Mouse (Mus musculus) bone marrow, adult 2 months (tissue): ENCODE measurements around the gene Adgrd1. TPM values are rescaled to one million over a fixed set of nuclear protein-coding genes. Genes with fewer than 3 reads are reported as not detected.

ENCODE experiments used
- H3K27ac ChIP-seq: fragments of 200-500 bp; 2 replicates; pipeline ENCODE4 v1.5.1; 2012; ENCODE audit warnings: low read depth, mild to moderate bottlenecking, control low read depth, inconsistent platforms, low read length; ENCODE audit not compliant: control insufficient read depth, poor library complexity, insufficient read depth
- H3K4me1 ChIP-seq: fragments of 200-500 bp; 2 replicates; pipeline ENCODE4 v1.6.1; 2011; ENCODE audit warnings: low read length; ENCODE audit not compliant: control insufficient read depth, insufficient read depth
- H3K4me3 ChIP-seq: fragments of 200-500 bp; replicated peaks from 2 replicates; pipeline ENCODE3; 2011; ENCODE audit warnings: mild to moderate bottlenecking, low read depth, low read length, control low read depth; ENCODE audit not compliant: control insufficient read depth
- CTCF ChIP-seq: fragments of 200-500 bp; IDR thresholded peaks from 2 replicates; pipeline ENCODE4 v1.5.1; 2011; ENCODE audit warnings: low read length, control low read depth; ENCODE audit not compliant: control insufficient read depth, insufficient read depth
- POLR2A ChIP-seq: fragments of 200-500 bp; IDR thresholded peaks from 2 replicates; pipeline ENCODE4 v1.6.1; 2011; ENCODE audit warnings: low read depth, mild to moderate bottlenecking, control low read depth, low read length, borderline replicate concordance; ENCODE audit not compliant: control insufficient read depth
- WGBS: fragments of 180-500 bp; shearing (Covaris S2); methylation state at CpG from one replicate; pipeline ENCODE4 v1.1.7; 2018; 5-methylcytosine and 5-hydroxymethylcytosine counted together
- polyA plus RNA-seq: library from polyadenylated mRNA; stranded (reverse); fragments of >200 nt; gene quantifications from 2 replicates; pipeline ENCODE4 v1.2.4, GENCODE M21; 2011; ENCODE audit warnings: low replicate concordance; ENCODE audit not compliant: missing spikeins, insufficient read depth, insufficient read length

Gene Adgrd1
- polyA plus RNA-seq, 1 experiment: 0.47 TPM

DNA sequence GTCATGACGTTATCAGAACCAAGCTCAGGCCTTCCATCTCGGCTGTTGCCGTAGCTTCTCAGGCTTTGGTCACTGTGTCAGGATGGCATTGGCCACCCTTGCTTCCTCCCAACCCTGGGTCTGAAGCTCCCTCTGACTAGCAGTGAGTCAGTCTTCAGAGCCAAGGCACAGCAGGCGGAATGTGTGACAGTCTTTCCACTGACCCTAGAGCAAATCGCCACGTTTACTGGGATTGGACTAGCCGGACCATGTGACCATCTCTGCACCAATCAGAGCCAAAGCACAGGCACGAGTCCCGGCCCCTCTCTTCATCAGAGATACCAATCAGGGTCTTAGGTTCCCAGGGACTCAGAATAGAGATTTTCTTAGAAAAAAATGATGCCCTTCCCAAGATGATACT, 117.5 kb downstream of the Adgrd1 start:
- Histone ChIP-seq H3K4me3 (no peak overlapping the region), H3K4me1 (no peaks in the 10 kb centered on the region), H3K27ac (no peak overlapping the region)
- no peak for TF ChIP-seq CTCF
- no peak for TF ChIP-seq POLR2A
- 57% methylated on average over 9 of the region's 9 CpGs for WGBS

DNA sequence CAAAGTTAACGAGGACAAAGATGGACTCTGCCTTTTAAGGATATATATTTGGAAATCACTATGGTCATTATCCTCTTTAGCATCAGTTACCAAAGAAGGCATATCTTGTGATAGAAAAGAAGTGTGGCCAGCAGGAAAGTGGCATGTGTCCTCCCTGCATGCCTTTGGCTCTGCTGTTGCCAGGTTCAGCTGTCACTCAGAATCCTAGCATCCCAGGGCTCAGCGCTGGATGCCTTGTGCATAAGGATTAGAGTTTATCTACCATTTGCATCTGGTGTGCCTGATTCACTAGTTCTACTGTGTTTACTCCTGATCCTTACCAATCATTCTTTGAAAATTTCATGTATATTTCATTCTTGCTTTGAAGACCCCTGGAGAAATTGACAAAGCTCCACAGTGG, 119.5 kb downstream of the Adgrd1 start:
- no peaks in the 10 kb centered on the region for H3K4me1 ChIP-seq
- no peak for TF ChIP-seq POLR2A
- TF ChIP-seq CTCF: no peak
- no peak overlapping the region for H3K27ac ChIP-seq
- WGBS: 80% methylated on average over 2 of the region's 2 CpGs
- no peak overlapping the region for H3K4me3 ChIP-seq

DNA sequence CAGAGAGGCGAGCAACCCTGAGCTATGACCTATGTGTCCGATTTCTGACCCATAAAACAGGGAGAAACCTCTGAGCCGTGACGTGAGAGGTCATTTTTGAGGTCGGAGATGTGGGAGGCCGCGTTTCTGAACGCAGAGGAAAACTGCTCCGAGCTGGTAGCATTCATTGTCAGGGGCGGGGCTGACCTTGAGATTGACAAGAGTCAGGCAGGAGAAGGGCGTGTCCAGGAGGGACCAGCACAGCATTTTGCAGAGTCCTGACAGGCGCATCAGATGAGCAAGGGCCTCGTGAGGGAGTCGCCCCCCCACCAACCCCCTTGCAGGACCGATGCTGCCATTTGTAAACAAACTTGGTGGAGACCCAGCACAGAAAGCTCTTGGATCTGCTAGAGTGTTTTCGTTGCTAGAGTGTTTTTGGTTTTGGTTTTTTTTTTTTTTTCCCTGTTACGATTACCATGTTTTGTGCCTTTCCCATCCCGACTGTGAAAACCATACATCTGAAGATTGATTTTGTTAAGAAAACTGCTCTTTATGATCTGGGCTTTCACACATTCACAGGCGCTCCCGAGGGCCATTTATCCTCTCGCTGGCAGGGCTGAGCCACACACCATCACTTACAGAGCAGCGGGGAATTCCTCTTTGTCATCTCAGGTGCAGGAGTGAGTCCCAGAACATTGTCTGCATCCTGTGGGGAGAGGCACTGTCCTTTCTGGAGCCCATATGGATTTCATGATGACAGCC, 121.1 kb downstream of the Adgrd1 start:
- Histone ChIP-seq H3K4me3 (no peak overlapping the region), H3K4me1 (no peaks in the 10 kb centered on the region), H3K27ac (no peak overlapping the region)
- WGBS: 19% methylated on average over 22 of the region's 22 CpGs
- TF ChIP-seq CTCF: no peak
- no peak for TF ChIP-seq POLR2A

DNA sequence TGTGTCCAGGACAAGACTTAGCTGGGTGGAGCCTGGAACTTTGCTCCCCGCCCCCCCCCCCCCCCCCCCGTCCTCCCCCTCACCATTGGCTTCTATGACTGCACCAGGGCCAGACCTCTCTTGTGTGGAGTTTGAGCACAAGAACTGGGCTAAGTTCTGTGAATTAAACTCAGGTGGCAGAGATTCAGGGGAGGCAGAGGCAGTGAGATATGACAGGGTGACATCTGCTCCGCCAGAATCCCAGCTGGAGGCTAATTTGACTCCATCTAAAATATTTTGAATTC, 121.6 kb downstream of the Adgrd1 start:
- Histone ChIP-seq H3K27ac (no peak overlapping the region), H3K4me3 (no peak overlapping the region), H3K4me1 (no peaks in the 10 kb centered on the region)
- TF ChIP-seq CTCF (no peak), POLR2A (no peak)
- whole genome bisulfite sequencing: 27% methylated on average over 3 of the region's 3 CpGs

DNA sequence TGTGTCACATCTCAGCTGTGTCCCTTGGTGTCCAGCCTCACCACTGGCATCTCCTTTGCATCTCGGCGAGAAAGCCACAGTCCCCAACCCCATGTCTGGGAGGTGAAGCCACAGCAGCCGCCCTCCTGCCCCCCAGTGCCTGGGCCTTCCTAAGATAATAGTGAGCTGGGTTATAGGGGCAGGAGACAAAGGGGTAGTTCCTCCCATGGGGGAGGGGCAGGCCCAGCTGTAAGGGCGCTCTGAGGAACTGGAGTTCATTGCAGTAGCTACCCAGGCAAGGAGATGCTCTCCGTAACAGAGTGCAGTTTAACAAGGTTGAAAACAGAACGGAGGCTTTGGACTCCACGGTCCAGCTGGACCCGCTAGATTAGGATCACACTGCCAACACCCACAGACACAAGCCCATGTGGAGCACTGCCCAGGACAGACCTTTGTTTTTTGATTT, 122.0 kb downstream of the Adgrd1 start:
- H3K4me1 ChIP-seq: no peaks in the 10 kb centered on the region
- 28% methylated on average over 8 of the region's 8 CpGs for WGBS
- no peak for TF ChIP-seq CTCF
- no peak overlapping the region for H3K4me3 ChIP-seq
- H3K27ac ChIP-seq: no peak overlapping the region

DNA sequence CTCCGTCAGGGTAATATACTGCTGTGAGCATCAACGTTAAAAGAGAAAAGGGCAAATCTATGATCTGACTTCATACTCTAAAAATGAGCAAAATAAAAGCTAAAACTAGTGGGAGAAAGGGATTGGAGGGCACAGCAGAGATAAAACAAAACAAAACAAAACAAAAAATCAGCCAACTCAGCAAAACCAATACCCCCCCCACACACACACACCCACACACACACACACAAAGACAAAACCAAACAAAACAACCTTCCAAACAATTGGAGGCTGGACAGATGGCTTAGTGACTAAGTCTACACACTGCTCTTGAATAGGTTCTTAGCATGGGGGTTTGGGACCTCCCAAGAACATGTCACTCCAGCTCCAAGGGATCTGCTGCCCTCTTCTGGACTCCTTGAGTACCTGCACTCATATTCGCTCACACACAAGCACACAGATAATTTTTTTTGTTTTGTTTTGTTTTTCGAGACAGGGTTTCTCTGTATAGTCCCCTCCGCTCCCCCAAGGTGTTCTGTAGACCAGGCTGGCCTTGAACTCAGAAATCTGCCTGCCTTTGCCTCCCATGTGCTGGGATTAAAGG, 122.7 kb downstream of the Adgrd1 start:
- Histone ChIP-seq H3K27ac (no peak overlapping the region), H3K4me1 (no peaks in the 10 kb centered on the region), H3K4me3 (no peak overlapping the region)
- TF ChIP-seq CTCF: no peak
- TF ChIP-seq POLR2A: no peak
- WGBS: 85% methylated on average over 5 of the region's 5 CpGs

DNA sequence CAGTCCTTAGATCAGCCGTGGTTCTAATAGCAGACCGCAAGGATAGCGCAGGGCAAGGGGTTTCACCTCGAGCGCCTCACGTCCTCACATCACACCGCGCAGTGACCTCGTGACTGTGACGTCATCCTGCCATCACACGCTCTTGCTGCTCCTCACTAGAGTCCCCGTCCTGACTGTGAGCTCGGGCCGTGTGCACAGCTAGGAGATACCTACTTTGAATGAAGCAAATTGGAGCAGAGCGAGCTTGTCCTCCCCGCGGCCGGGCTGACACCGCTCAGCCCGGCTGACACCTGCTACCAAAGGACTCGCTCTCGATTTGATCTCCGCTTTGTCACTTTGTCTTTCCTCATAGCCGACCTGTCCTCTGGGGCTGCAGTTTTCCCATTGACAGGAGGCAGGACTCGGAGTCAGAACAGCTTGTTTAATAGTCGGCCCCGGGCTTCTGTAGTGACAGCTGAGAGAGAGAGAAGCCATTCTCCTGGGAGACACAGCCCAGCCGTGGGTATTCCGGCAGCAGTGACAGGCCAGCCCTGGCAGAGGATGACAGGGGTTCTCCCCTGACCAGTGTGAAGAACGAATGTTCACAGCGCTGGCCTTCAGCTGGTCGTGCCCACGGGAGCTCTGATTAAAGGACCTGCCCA, 129.4 kb downstream of the Adgrd1 start:
- H3K4me3 ChIP-seq: no peak overlapping the region
- no peaks in the 10 kb centered on the region; the same call in 1 of the 2 replicates for H3K4me1 ChIP-seq
- no peak overlapping the region for H3K27ac ChIP-seq
- 76% methylated on average over 33 of the region's 33 CpGs for WGBS
- TF ChIP-seq CTCF (no peak), POLR2A (no peak)

DNA sequence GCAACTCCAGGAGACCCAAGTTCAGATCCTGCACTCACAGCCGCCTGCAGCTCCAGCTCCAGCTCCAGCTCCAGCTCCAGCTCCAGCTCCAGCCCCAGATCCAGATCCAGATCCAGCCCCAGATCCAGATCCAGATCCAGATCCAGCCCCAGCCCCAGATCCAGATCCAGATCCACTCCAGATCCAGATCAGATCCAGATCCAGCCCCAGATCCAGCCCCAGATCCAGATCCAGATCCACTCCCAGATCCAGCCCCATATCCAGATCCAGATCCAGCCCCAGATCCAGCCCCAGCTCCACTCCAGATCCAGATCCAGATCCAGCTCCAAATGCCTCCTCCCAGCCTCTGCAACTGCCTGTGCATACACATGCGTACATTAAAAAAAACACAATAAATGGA, 131.6 kb downstream of the Adgrd1 start:
- no peaks in the 10 kb centered on the region; the same call in 1 of the 2 replicates for H3K4me1 ChIP-seq
- no peak for TF ChIP-seq CTCF
- TF ChIP-seq POLR2A: no peak
- 77% methylated on average over 2 of the region's 2 CpGs for WGBS

DNA sequence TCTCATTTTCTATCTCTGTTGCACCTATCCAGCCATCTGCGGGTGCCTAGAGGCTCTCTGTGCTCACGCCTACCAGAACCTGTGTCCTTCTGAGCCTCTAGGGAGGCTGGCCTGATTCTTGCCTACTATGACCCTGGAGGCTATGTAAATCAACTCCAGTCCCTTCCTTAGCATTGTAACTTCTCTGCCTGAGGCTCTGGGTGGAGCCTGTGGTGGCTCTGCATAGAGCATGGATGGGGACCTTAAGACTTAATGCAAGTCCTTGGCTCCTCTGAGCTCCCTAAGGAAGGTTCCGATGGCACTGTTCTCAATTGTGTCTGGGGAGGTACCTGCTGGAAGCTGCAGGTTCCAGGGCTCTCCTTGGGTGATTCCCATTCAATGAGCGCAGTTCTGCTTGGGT, 136.8 kb downstream of the Adgrd1 start:
- Histone ChIP-seq H3K4me3 (no peak overlapping the region), H3K27ac (no peak overlapping the region), H3K4me1 (no peaks in the 10 kb centered on the region)
- 79% methylated on average over 4 of the region's 4 CpGs for WGBS
- TF ChIP-seq POLR2A: no peak
- TF ChIP-seq CTCF: no peak

More for the DNA sequence above, 131.6 kb downstream of the Adgrd1 start:
- Histone ChIP-seq H3K27ac (no peak overlapping the region), H3K4me3 (no peak overlapping the region)
